Mouse (Mus musculus) liver, embryonic 14.5 days (tissue): Measurements from ENCODE around the gene Gpr132. TPM values are rescaled to one million over a fixed set of nuclear protein-coding genes. Genes with fewer than 3 reads are reported as not detected.

Experiments used
- ATAC-seq: fragments of 200-750 bp; cut with Nextera tagmentation; 2 replicates; pipeline ENCODE4 v1.8.0; 2017; ENCODE audit warnings: moderate number of reproducible peaks, mild to moderate bottlenecking, moderate library complexity; ENCODE audit not compliant: insufficient read depth
- DNase-seq, 3 experiments: peaks; one replicate each; pipeline ENCODE4 v3.0.0-alpha.2; 2012 to 2013; ENCODE audit warnings: low read depth in 3 of 3, low spot score in 3 of 3
- H3K27ac ChIP-seq: fragments of 300-500 bp; sonication (generic); 2 replicates; pipeline ENCODE4 v1.5.1; 2014; ENCODE audit warnings: moderate library complexity, mild to moderate bottlenecking, control low read depth, inconsistent platforms
- H3K27me3 ChIP-seq: fragments of 300-500 bp; sonication (generic); 2 replicates; pipeline ENCODE4 v1.6.1; 2014; ENCODE audit warnings: mild to moderate bottlenecking, low read length, moderate library complexity; ENCODE audit not compliant: control insufficient read depth, insufficient read depth
- H3K36me3 ChIP-seq: fragments of 300-500 bp; sonication (generic); replicated peaks from 2 replicates; pipeline ENCODE4 v1.6.1; 2014; ENCODE audit warnings: low read depth; ENCODE audit not compliant: control insufficient read depth, insufficient read depth
- H3K4me1 ChIP-seq, 2 experiments: fragments of 200-500 bp in 1 of 2; fragments of 300-500 bp in 1 of 2; sonication (generic) in 1 of 2; replicated peaks; 2 replicates each; pipeline ENCODE4 v1.6.1; 2012 to 2014; ENCODE audit warnings: antibody characterized with exemption in 1 of 2, inconsistent platforms in 1 of 2, low read length in 1 of 2; ENCODE audit not compliant: control insufficient read depth in 2 of 2, insufficient read depth in 2 of 2
- H3K4me2 ChIP-seq: fragments of 300-500 bp; sonication (generic); 2 replicates; pipeline ENCODE4 v1.6.1; 2014; ENCODE audit warnings: low read depth, mild to moderate bottlenecking, control low read depth, moderate library complexity
- H3K4me3 ChIP-seq, 2 experiments: fragments of 200-500 bp in 1 of 2; fragments of 300-500 bp in 1 of 2; sonication (generic) in 1 of 2; 2 replicates each; pipeline ENCODE4 v1.5.1; 2012 to 2014; ENCODE audit warnings: low read depth in 2 of 2, low read length in 2 of 2, mild to moderate bottlenecking in 2 of 2, control low read depth in 1 of 2, inconsistent platforms in 1 of 2, moderate library complexity in 1 of 2; ENCODE audit not compliant: insufficient read depth in 1 of 2
- H3K9ac ChIP-seq: fragments of 300-500 bp; sonication (generic); replicated peaks from 2 replicates; pipeline ENCODE4 v1.6.1; 2014; ENCODE audit warnings: mild to moderate bottlenecking, control low read depth, moderate library complexity
- H3K9me3 ChIP-seq: fragments of 300-500 bp; sonication (generic); 2 replicates; pipeline ENCODE4 v1.6.1; 2016; ENCODE audit warnings: low read length, mixed read lengths; ENCODE audit not compliant: control insufficient read depth
- CTCF ChIP-seq: IDR thresholded peaks from 2 replicates; pipeline ENCODE4 v1.5.1; 2016; ENCODE audit warnings: antibody characterized with exemption, low read depth, control low read depth
- EP300 ChIP-seq: IDR thresholded peaks from 2 replicates; pipeline ENCODE4 v1.6.1; 2016; ENCODE audit warnings: antibody characterized with exemption, low read depth
- WGBS: fragments of 180-500 bp; shearing (Covaris S2); extraction: QIAGEN DNeasy Blood & Tissue Kit; methylation state at CpG from one replicate; pipeline ENCODE4 v1.1.7; 2014; ENCODE audit not compliant: insufficient replicate concordance; 5-methylcytosine and 5-hydroxymethylcytosine counted together
- polyA plus RNA-seq, 2 experiments: library from polyadenylated mRNA; depleted of rRNA in 1 of 2; stranded (reverse) in 1 of 2; unstranded in 1 of 2; fragments of >200 nt; fragmentation: Nextera tagmentation in 1 of 2; extraction: Ambion mirVana in 1 of 2; gene quantifications; 2 replicates each; pipeline versions ENCODE4 v1.2.1 to v1.2.3; 2012 to 2014

Gene Gpr132
- polyA plus RNA-seq, 2 experiments: 0.27 to 0.51 TPM

DNA sequence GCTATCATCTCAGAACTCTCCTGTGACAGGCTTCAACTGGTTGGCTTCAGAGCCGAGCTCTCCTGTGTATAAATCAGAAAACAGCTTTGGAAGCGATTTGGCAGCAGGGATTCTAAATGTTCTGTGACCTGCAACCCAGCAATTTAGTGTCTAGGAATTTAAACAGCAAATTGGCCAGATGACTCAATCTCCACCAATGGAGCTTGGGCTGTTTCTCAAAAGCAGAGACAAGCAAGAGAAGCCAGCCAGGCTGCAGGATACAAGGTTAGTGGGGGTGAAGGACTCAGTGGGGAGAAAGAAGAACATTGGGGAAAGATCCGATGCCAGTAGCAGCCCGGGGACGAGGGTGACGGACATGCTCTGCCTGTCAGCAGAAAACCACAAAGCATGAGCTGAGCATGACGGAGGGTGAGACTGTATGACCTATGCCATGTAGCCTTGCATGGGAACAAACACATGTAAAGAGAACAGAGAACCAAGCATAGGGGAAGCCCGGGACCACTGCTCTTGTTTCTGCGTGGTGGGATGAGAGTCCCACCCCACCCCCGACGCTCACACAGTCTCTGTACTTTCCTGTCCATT lies 26.4 kb upstream of the Gpr132 start:
- Histone ChIP-seq H3K9ac (no peak overlapping the region), H3K36me3 (no peaks in the 10 kb centered on the region), H3K4me1 (peaks cover 0 to 3% of the 10 kb centered on the region in 2 experiments; a peak in 2 of 4 replicates), H3K4me2 (no peak overlapping the region), H3K27ac (no peak overlapping the region), H3K27me3 (no peaks in the 10 kb centered on the region; the same call in 1 of the 2 replicates), H3K9me3 (no peaks in the 10 kb centered on the region), H3K4me3 (no peak overlapping the region)
- ATAC-seq: no peak
- no peak for TF ChIP-seq EP300
- no peak for TF ChIP-seq CTCF
- DNase-seq: no peak
- WGBS: 16% methylated on average over 11 of the region's 11 CpGs

- 49% methylated on average over 7 of the region's 7 CpGs for WGBS
- ATAC-seq: no peak
- no peak overlapping the region for H3K27ac ChIP-seq
- no peaks in the 10 kb centered on the region for H3K27me3 ChIP-seq
- no peak overlapping the region for H3K4me3 ChIP-seq
- TF ChIP-seq EP300 (no peak), CTCF (no peak)
- no peak overlapping the region for H3K4me2 ChIP-seq
- H3K36me3 ChIP-seq: no peaks in the 10 kb centered on the region
- H3K4me1 ChIP-seq: no peaks in the 10 kb centered on the region
- no peaks in the 10 kb centered on the region for H3K9me3 ChIP-seq
- no peak for DNase-seq
- H3K9ac ChIP-seq: no peak overlapping the region
Measured at GRCm38 (mm10) chr12:112885465-112885864, 17.4 kb upstream of the Gpr132 start.

- ATAC-seq: no peak
- Histone ChIP-seq H3K9me3 (no peaks in the 10 kb centered on the region), H3K27ac (no peak overlapping the region), H3K36me3 (no peaks in the 10 kb centered on the region), H3K27me3 (peaks cover 26% of the 10 kb centered on the region), H3K4me3 (no peak overlapping the region), H3K4me2 (no peak overlapping the region), H3K9ac (no peak overlapping the region), H3K4me1 (no peaks in the 10 kb centered on the region; a peak in 2 of 4 replicates)
- WGBS: 51% methylated on average over 6 of the region's 6 CpGs
- TF ChIP-seq EP300 (no peak), CTCF (no peak)
- no peak for DNase-seq
Measured at GRCm38 (mm10) chr12:112881301-112881815, 13.3 kb upstream of the Gpr132 start.

GRCm38 (mm10) chr12:112880661-112881060 lies 12.6 kb upstream of the Gpr132 start:
- no peak overlapping the region for H3K4me2 ChIP-seq
- H3K9ac ChIP-seq: no peak overlapping the region
- WGBS: 67% methylated on average over 4 of the region's 4 CpGs
- ATAC-seq (no peak), DNase-seq (no peak)
- peaks cover 33% of the 10 kb centered on the region for H3K27me3 ChIP-seq
- peaks cover 0 to 3% of the 10 kb centered on the region in 2 experiments; a peak in 2 of 4 replicates for H3K4me1 ChIP-seq
- H3K36me3 ChIP-seq: no peaks in the 10 kb centered on the region
- H3K9me3 ChIP-seq: no peaks in the 10 kb centered on the region
- TF ChIP-seq CTCF (no peak), EP300 (no peak)
- H3K4me3 ChIP-seq: no peak overlapping the region
- no peak overlapping the region for H3K27ac ChIP-seq

DNA sequence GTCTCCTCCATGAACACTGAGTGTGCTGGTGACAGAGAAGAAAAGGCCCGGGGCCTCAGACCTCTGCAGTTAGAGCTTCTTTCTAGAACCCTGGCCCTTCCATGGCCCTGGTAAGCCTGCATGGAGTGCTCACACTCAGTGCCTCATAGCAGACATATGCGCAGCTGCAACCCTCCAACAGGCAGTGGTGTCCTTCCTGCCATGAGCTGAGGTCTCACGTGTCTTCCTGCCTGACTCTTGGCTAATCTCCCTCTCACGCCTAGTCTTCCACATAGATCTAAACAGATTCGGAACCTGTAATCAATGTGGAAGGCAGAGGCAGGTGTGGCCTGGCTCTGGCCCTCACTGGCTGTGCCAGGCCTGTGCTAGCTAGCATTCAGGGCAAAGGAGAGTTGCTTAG lies 11.7 kb upstream of the Gpr132 start:
- WGBS: 54% methylated on average over 5 of the region's 5 CpGs
- no peak overlapping the region for H3K9ac ChIP-seq
- H3K4me1 ChIP-seq: peaks cover 0 to 3% of the 10 kb centered on the region in 2 experiments; a peak in 2 of 4 replicates
- no peak overlapping the region for H3K27ac ChIP-seq
- H3K4me3 ChIP-seq: no peak overlapping the region
- DNase-seq (no peak), ATAC-seq (no peak)
- H3K36me3 ChIP-seq: no peaks in the 10 kb centered on the region
- H3K27me3 ChIP-seq: peaks cover 42% of the 10 kb centered on the region
- H3K9me3 ChIP-seq: no peaks in the 10 kb centered on the region
- TF ChIP-seq EP300 (no peak), CTCF (no peak)
- no peak overlapping the region for H3K4me2 ChIP-seq
